Mouse (Mus musculus): ENCODE results near the gene Pde4b.

DNA sequence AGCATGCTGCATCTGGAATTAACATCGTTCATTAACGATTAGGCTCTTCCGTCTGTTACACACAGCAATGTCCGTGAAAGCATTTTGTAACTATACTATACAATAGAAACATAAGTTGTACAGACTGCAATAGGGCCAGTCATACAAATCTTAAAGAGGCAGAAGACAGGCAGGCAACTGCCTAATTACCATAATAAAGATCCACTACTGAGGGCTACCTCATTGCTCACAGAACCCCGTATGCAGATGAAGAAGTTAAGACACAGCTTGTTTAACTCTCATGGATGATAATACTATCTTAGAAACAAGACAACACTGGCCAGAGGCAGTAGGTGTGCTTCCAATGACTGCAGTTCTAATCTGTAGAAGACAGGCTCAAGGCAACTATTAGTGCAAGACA lies 405.6 kb downstream of the Pde4b start:
- TF ChIP-seq POLR2AphosphoS2 (IDR thresholded peaks at IDR 0.05; ENCODE audit: insufficient read length, low read depth): no peak
- TF ChIP-seq MYOG (IDR thresholded peaks at IDR 0.05; ENCODE audit: control insufficient read depth in 1 of 3, insufficient read depth in 1 of 3, insufficient read length in 2 of 3, low read depth in 2 of 3): no peak
- no peak for TF ChIP-seq MAX (IDR thresholded peaks at IDR 0.05; ENCODE audit: low read depth)
- no peak for TF ChIP-seq POLR2A (IDR thresholded peaks at IDR 0.05; ENCODE audit: insufficient read length, low read depth)
- no peak for TF ChIP-seq E2F4 (IDR thresholded peaks at IDR 0.05; ENCODE audit: insufficient read depth)
- TF ChIP-seq USF1 (IDR thresholded peaks at IDR 0.05; ENCODE audit: low read depth): no peak
- no peak for TF ChIP-seq TCF12 (IDR thresholded peaks at IDR 0.05; ENCODE audit: insufficient read depth, poor library complexity, severe bottlenecking)

All from myocyte (in vitro differentiated cells).